Mouse (Mus musculus) lung, adult 2 months (tissue): ENCODE measurements around the gene 0610030E20Rik. TPM values are rescaled to one million over a fixed set of nuclear protein-coding genes. Genes with fewer than 3 reads are reported as not detected.

Experiments used
- DNase-seq: peaks from one replicate; pipeline ENCODE4 v3.0.0; 2022
- H3K4me1 ChIP-seq: fragments of 200-500 bp; 2 replicates; pipeline ENCODE4 v1.6.1; 2011; ENCODE audit warnings: low read length; ENCODE audit not compliant: control insufficient read depth, insufficient read depth
- H3K4me3 ChIP-seq: fragments of 200-500 bp; replicated peaks from 2 replicates; pipeline ENCODE3; 2011; ENCODE audit warnings: low read depth, mild to moderate bottlenecking, control low read depth, low read length; ENCODE audit errors: extremely low read depth
- CTCF ChIP-seq: fragments of 200-500 bp; IDR thresholded peaks from 2 replicates; pipeline ENCODE4 v1.5.1; 2011; ENCODE audit warnings: mild to moderate bottlenecking, low read length, control low read depth; ENCODE audit not compliant: insufficient read depth
- POLR2A ChIP-seq: fragments of 200-500 bp; IDR thresholded peaks from 2 replicates; pipeline ENCODE4 v1.6.1; 2011; ENCODE audit warnings: low read depth, mild to moderate bottlenecking, control low read depth, low read length, borderline replicate concordance; ENCODE audit errors: extremely low read depth
- WGBS: fragments of 180-500 bp; shearing (Covaris S2); methylation state at CpG from one replicate; pipeline ENCODE4 v1.1.7; 2018; 5-methylcytosine and 5-hydroxymethylcytosine counted together
- polyA plus RNA-seq: library from polyadenylated mRNA; depleted of rRNA; stranded (reverse); fragments of >200 nt; gene quantifications from 2 replicates; pipeline ENCODE4 v1.2.3, GENCODE M21; 2012

0610030E20Rik gene
- polyA plus RNA-seq, 1 experiment, result 21.3 TPM

GRCm38 (mm10) chr6:72346261-72346660, 856 bp upstream of the 0610030E20Rik start:
- Histone ChIP-seq H3K4me1 (peaks cover 14% of the 10 kb centered on the region), H3K4me3 (no peak overlapping the region)
- TF ChIP-seq POLR2A, result no peak
- TF ChIP-seq CTCF, result no peak
- no peak for DNase-seq
- WGBS, result 87% methylated on average over 4 of the region's 4 CpGs

GRCm38 (mm10) chr6:72348411-72348810, 1.3 kb downstream of the 0610030E20Rik start:
- H3K4me3 ChIP-seq, result no peak overlapping the region
- 51% methylated on average over 10 of the region's 10 CpGs for WGBS
- no peak for DNase-seq
- peaks cover 16% of the 10 kb centered on the region for H3K4me1 ChIP-seq
- TF ChIP-seq POLR2A, result no peak
- no peak for TF ChIP-seq CTCF

- Histone ChIP-seq H3K4me1 (peaks cover 18% of the 10 kb centered on the region), H3K4me3 (no peak overlapping the region)
- TF ChIP-seq CTCF (no peak), POLR2A (no peak)
- 85% methylated on average over 2 of the region's 2 CpGs for WGBS
- DNase-seq, result no peak
Measured at GRCm38 (mm10) chr6:72350214-72350613, 3.1 kb downstream of the 0610030E20Rik start.

- WGBS, result 37% methylated on average over 5 of the region's 5 CpGs
- Histone ChIP-seq H3K4me1 (peaks cover 18% of the 10 kb centered on the region), H3K4me3 (no peak overlapping the region)
- peak; percentile 50 for DNase-seq
- TF ChIP-seq CTCF (no peak), POLR2A (no peak)
Measured at GRCm38 (mm10) chr6:72352636-72353405, 5.7 kb downstream of the 0610030E20Rik start.

GRCm38 (mm10) chr6:72354025-72354424, 6.9 kb downstream of the 0610030E20Rik start:
- 72% methylated on average over 1 of the region's 1 CpGs for WGBS
- TF ChIP-seq CTCF (no peak), POLR2A (no peak)
- DNase-seq, result no peak
- H3K4me3 ChIP-seq, result no peak overlapping the region
- H3K4me1 ChIP-seq, result peaks cover 8% of the 10 kb centered on the region

- under 1% methylated on average over 71 of the region's 71 CpGs for WGBS
- peaks cover 7% of the 10 kb centered on the region for H3K4me1 ChIP-seq
- peak within 1 kb of the TSS; percentile 89 for H3K4me3 ChIP-seq
- TF ChIP-seq CTCF, result no peak
- peak; percentile 41; the same call in 1 of the 2 replicates for TF ChIP-seq POLR2A
- DNase-seq, result peak; percentile 79
Measured at GRCm38 (mm10) chr6:72355066-72355911, 8.2 kb downstream of the 0610030E20Rik start, which contains the start of gene Tmem150a. Gene Tmem150a, plus strand, starts transcription at chr6:72355447.

- Histone ChIP-seq H3K4me1 (peaks cover 8% of the 10 kb centered on the region), H3K4me3 (peak overlapping the region; percentile 89)
- no peak for TF ChIP-seq CTCF
- no peak for TF ChIP-seq POLR2A
- WGBS, result 34% methylated on average over 7 of the region's 8 CpGs
- DNase-seq, result no peak
Measured at GRCm38 (mm10) chr6:72356001-72356532, 8.9 kb downstream of the 0610030E20Rik start.

- no peak for TF ChIP-seq POLR2A
- no peak for TF ChIP-seq CTCF
- H3K4me1 ChIP-seq, result peaks cover 12% of the 10 kb centered on the region
- 49% methylated on average over 5 of the region's 5 CpGs for WGBS
Measured at GRCm38 (mm10) chr6:72357164-72358079, 10.3 kb downstream of the 0610030E20Rik start.

GRCm38 (mm10) chr6:72358086-72358764, 11.1 kb downstream of the 0610030E20Rik start:
- no peak overlapping the region for H3K4me3 ChIP-seq
- peaks cover 12% of the 10 kb centered on the region for H3K4me1 ChIP-seq
- DNase-seq, result no peak
- TF ChIP-seq CTCF (no peak), POLR2A (peak; percentile 14; the same call in 1 of the 2 replicates)
- 85% methylated on average over 10 of the region's 10 CpGs for WGBS

More at GRCm38 (mm10) chr6:72357164-72358079, 10.3 kb downstream of the 0610030E20Rik start:
- no peak for DNase-seq
- H3K4me3 ChIP-seq, result no peak overlapping the region
